Mouse (Mus musculus) myocyte (in vitro differentiated cells): ENCODE measurements around the gene Gtf2h3. TPM values are rescaled to one million over a fixed set of nuclear protein-coding genes. Genes with fewer than 3 reads are reported as not detected.

ENCODE experiments used
- H3K27me3 ChIP-seq: one replicate; pipeline ENCODE4 v1.6.1; 2011; ENCODE audit not compliant: control insufficient read depth, insufficient read depth, insufficient read length
- H3K36me3 ChIP-seq: one replicate; pipeline ENCODE4 v1.6.1; 2011; ENCODE audit not compliant: control insufficient read depth, insufficient read depth
- H3K4me2 ChIP-seq: one replicate; pipeline ENCODE4 v1.6.1; 2011; ENCODE audit warnings: low read depth, control low read depth
- H3K4me3 ChIP-seq: one replicate; pipeline ENCODE4 v1.5.1; 2011; ENCODE audit warnings: mild to moderate bottlenecking, control low read depth, moderate library complexity
- H3K79me2 ChIP-seq: one replicate; pipeline ENCODE4 v1.6.1; 2011; ENCODE audit not compliant: control insufficient read depth, insufficient read depth
- H3ac ChIP-seq: one replicate; pipeline ENCODE4 v1.6.1; 2011; ENCODE audit not compliant: control insufficient read depth, insufficient read length
- CEBPB ChIP-seq: IDR thresholded peaks from 2 replicates; pipeline ENCODE4 v1.6.1; 2011; ENCODE audit warnings: mild to moderate bottlenecking, moderate library complexity; ENCODE audit not compliant: poor library complexity, insufficient read depth, severe bottlenecking
- E2F4 ChIP-seq: IDR thresholded peaks from one replicate; pipeline ENCODE4 v1.6.1; 2011; ENCODE audit warnings: mild to moderate bottlenecking, control low read depth, moderate library complexity; ENCODE audit not compliant: insufficient read depth
- MAX ChIP-seq: IDR thresholded peaks from one replicate; pipeline ENCODE4 v1.6.1; 2011; ENCODE audit warnings: low read depth, mild to moderate bottlenecking, control low read depth
- MYOD1 ChIP-seq, 3 experiments: IDR thresholded peaks; one replicate each; pipeline ENCODE4 v1.6.1; 2011; ENCODE audit warnings: control low read depth in 2 of 3, low read depth in 2 of 3, mild to moderate bottlenecking in 2 of 3, moderate library complexity in 1 of 3; ENCODE audit not compliant: insufficient read length in 2 of 3, control insufficient read depth in 1 of 3
- MYOG ChIP-seq, 3 experiments: IDR thresholded peaks; one replicate each; pipeline ENCODE4 v1.6.1; 2011; ENCODE audit warnings: control low read depth in 2 of 3, low read depth in 2 of 3, mild to moderate bottlenecking in 2 of 3; ENCODE audit not compliant: insufficient read length in 2 of 3, control insufficient read depth in 1 of 3, insufficient read depth in 1 of 3
- POLR2A ChIP-seq: IDR thresholded peaks from one replicate; pipeline ENCODE4 v1.6.1; 2011; ENCODE audit warnings: low read depth, mild to moderate bottlenecking, control low read depth, moderate library complexity; ENCODE audit not compliant: insufficient read length
- POLR2AphosphoS2 ChIP-seq: IDR thresholded peaks from one replicate; pipeline ENCODE4 v1.6.1; 2011; ENCODE audit warnings: low read depth, control low read depth; ENCODE audit not compliant: insufficient read length
- REST ChIP-seq: IDR thresholded peaks from one replicate; pipeline ENCODE4 v1.6.1; 2011; ENCODE audit warnings: mild to moderate bottlenecking, control low read depth, moderate library complexity; ENCODE audit not compliant: insufficient read depth, insufficient read length
- SRF ChIP-seq: IDR thresholded peaks from one replicate; pipeline ENCODE4 v1.6.1; 2011; ENCODE audit warnings: low read depth; ENCODE audit not compliant: control insufficient read depth, insufficient read length
- TCF12 ChIP-seq: IDR thresholded peaks from one replicate; pipeline ENCODE4 v1.6.1; 2011; ENCODE audit warnings: mild to moderate bottlenecking, control low read depth; ENCODE audit not compliant: poor library complexity, insufficient read depth, severe bottlenecking
- TCF3 ChIP-seq: IDR thresholded peaks from one replicate; pipeline ENCODE4 v1.6.1; 2011; ENCODE audit warnings: low read depth, control low read depth; ENCODE audit not compliant: insufficient read length
- USF1 ChIP-seq: IDR thresholded peaks from one replicate; pipeline ENCODE4 v1.6.1; 2011; ENCODE audit warnings: low read depth, mild to moderate bottlenecking, control low read depth, moderate library complexity
- polyA plus RNA-seq: library from polyadenylated mRNA; unstranded; fragments of >200 nt; fragmentation: generic; extraction: Trizol; gene quantifications from one replicate; pipeline ENCODE4 v1.2.1, GENCODE M21; 2012; ENCODE audit warnings: missing spikeins

Gtf2h3 gene
- polyA plus RNA-seq, 1 experiment: 25.3 TPM

GRCm38 (mm10) chr5:124531583-124531930 is 47.4 kb upstream of the Gtf2h3 start:
- Histone ChIP-seq H3ac (peak overlapping the region; percentile 67), H3K4me2 (peak overlapping the region; percentile 74), H3K36me3 (no peaks in the 10 kb centered on the region), H3K27me3 (no peaks in the 10 kb centered on the region), H3K79me2 (peaks cover 8% of the 10 kb centered on the region), H3K4me3 (peak overlapping the region; percentile 73)
- TF ChIP-seq SRF (no peak), TCF12 (no peak), CEBPB (no peak), TCF3 (no peak), MYOD1 (IDR thresholded peaks at IDR 0.05; ENCODE audit: control insufficient read depth in 1 of 3, insufficient read length in 2 of 3, low read depth in 2 of 3) (no peak), E2F4 (no peak), MAX (no peak), POLR2A (no peak), REST (no peak), USF1 (no peak), MYOG (IDR thresholded peaks at IDR 0.05; ENCODE audit: control insufficient read depth in 1 of 3, insufficient read depth in 1 of 3, insufficient read length in 2 of 3, low read depth in 2 of 3) (no peak), POLR2AphosphoS2 (no peak)

- Histone ChIP-seq H3ac (no peak overlapping the region), H3K4me2 (no peak overlapping the region), H3K36me3 (no peaks in the 10 kb centered on the region), H3K79me2 (peaks cover 8% of the 10 kb centered on the region), H3K4me3 (no peak overlapping the region), H3K27me3 (no peaks in the 10 kb centered on the region)
- TF ChIP-seq SRF: no peak
- no peak for TF ChIP-seq POLR2A
- no peak for TF ChIP-seq POLR2AphosphoS2
- TF ChIP-seq TCF12: no peak
- TF ChIP-seq E2F4: no peak
- no peak for TF ChIP-seq TCF3
- no peak for TF ChIP-seq CEBPB
- no peak for TF ChIP-seq MAX
- no peak for TF ChIP-seq USF1
- no peak for TF ChIP-seq MYOG (IDR thresholded peaks at IDR 0.05; ENCODE audit: control insufficient read depth in 1 of 3, insufficient read depth in 1 of 3, insufficient read length in 2 of 3, low read depth in 2 of 3)
- no peak for TF ChIP-seq MYOD1 (IDR thresholded peaks at IDR 0.05; ENCODE audit: control insufficient read depth in 1 of 3, insufficient read length in 2 of 3, low read depth in 2 of 3)
- TF ChIP-seq REST: no peak
Observed at GRCm38 (mm10) chr5:124532451-124532850, 46.5 kb upstream of the Gtf2h3 start.

- TF ChIP-seq MAX (no peak), USF1 (no peak), E2F4 (no peak), POLR2A (no peak), TCF12 (no peak), SRF (no peak)
- H3K4me3 ChIP-seq: no peak overlapping the region
Observed at GRCm38 (mm10) chr5:124535016-124535415, 43.9 kb upstream of the Gtf2h3 start.

GRCm38 (mm10) chr5:124536776-124537175 is 42.2 kb upstream of the Gtf2h3 start:
- no peak overlapping the region for H3ac ChIP-seq
- H3K27me3 ChIP-seq: no peaks in the 10 kb centered on the region
- no peak overlapping the region for H3K4me2 ChIP-seq
- no peaks in the 10 kb centered on the region for H3K36me3 ChIP-seq
- H3K4me3 ChIP-seq: no peak overlapping the region
- TF ChIP-seq MYOG (IDR thresholded peaks at IDR 0.05; ENCODE audit: control insufficient read depth in 1 of 3, insufficient read depth in 1 of 3, insufficient read length in 2 of 3, low read depth in 2 of 3) (no peak), POLR2AphosphoS2 (no peak), MAX (no peak), TCF12 (no peak), TCF3 (no peak), POLR2A (no peak), SRF (no peak), CEBPB (no peak), USF1 (no peak), MYOD1 (IDR thresholded peaks at IDR 0.05; ENCODE audit: control insufficient read depth in 1 of 3, insufficient read length in 2 of 3, low read depth in 2 of 3) (no peak), REST (no peak), E2F4 (no peak)
- H3K79me2 ChIP-seq: peaks cover 9% of the 10 kb centered on the region

More at GRCm38 (mm10) chr5:124535016-124535415, 43.9 kb upstream of the Gtf2h3 start:
- H3K79me2 ChIP-seq: peaks cover 6% of the 10 kb centered on the region
- H3K36me3 ChIP-seq: no peaks in the 10 kb centered on the region
- no peak overlapping the region for H3K4me2 ChIP-seq
- no peak overlapping the region for H3ac ChIP-seq
- no peaks in the 10 kb centered on the region for H3K27me3 ChIP-seq
